Mouse (Mus musculus): ENCODE data around the gene Olfr782. TPM values are rescaled to one million over a fixed set of nuclear protein-coding genes. Genes with fewer than 3 reads are reported as not detected.

Gene Olfr782
- polyA plus RNA-seq (2012; rRNA removed; ENCODE audit: low replicate concordance), result not detected in 2 replicates

GRCm38 (mm10) chr10:129348550-129348949 lies at the start of gene Olfr782:
Gene Olfr782 (plus strand): TSS chr10:129348850.

GRCm38 (mm10) chr10:129317817-129318216 lies 30.8 kb upstream of the Olfr782 start, which contains the start of gene Olfr780:
Gene Olfr780 (plus strand): TSS chr10:129318117.

GRCm38 (mm10) chr10:129328554-129328953 lies 20.1 kb upstream of the Olfr782 start, which contains the start of gene Olfr781:
Gene Olfr781 (plus strand): TSS chr10:129328854.

GRCm38 (mm10) chr10:129383783-129384182 lies 35.1 kb downstream of the Olfr782 start, which contains the start of gene Olfr784:
Gene Olfr784 (plus strand): TSS chr10:129384083.

Other genes starting within 250 kb of the Olfr782 start
- not detected in 2 replicates for gene Olfr768, start 249.5 kb upstream of the Olfr782 start, polyA plus RNA-seq (2012; rRNA removed; ENCODE audit: low replicate concordance)
- not detected in 2 replicates for gene Olfr769, start 231.0 kb upstream of the Olfr782 start, polyA plus RNA-seq (2012; rRNA removed; ENCODE audit: low replicate concordance)
- gene Olfr770, start 209.9 kb upstream of the Olfr782 start, polyA plus RNA-seq (2012; rRNA removed; ENCODE audit: low replicate concordance), result not detected in 2 replicates
- not detected in 2 replicates for gene Olfr771, start 184.1 kb upstream of the Olfr782 start, polyA plus RNA-seq (2012; rRNA removed; ENCODE audit: low replicate concordance)
- not detected in 2 replicates for gene Olfr772, start 170.9 kb upstream of the Olfr782 start, polyA plus RNA-seq (2012; rRNA removed; ENCODE audit: low replicate concordance)
- not detected in 2 replicates for gene Olfr773, start 161.4 kb upstream of the Olfr782 start, polyA plus RNA-seq (2012; rRNA removed; ENCODE audit: low replicate concordance)
- not detected in 2 replicates for gene Olfr774, start 112.6 kb upstream of the Olfr782 start, polyA plus RNA-seq (2012; rRNA removed; ENCODE audit: low replicate concordance)
- not detected in 2 replicates for gene Olfr775, start 100.4 kb upstream of the Olfr782 start, polyA plus RNA-seq (2012; rRNA removed; ENCODE audit: low replicate concordance)
- gene Olfr776, start 89.7 kb upstream of the Olfr782 start, polyA plus RNA-seq (2012; rRNA removed; ENCODE audit: low replicate concordance), result not detected in 2 replicates
- gene Olfr777, start 77.4 kb upstream of the Olfr782 start, polyA plus RNA-seq (2012; rRNA removed; ENCODE audit: low replicate concordance), result not detected in 2 replicates
- gene Olfr780, start 30.7 kb upstream of the Olfr782 start, polyA plus RNA-seq (2012; rRNA removed; ENCODE audit: low replicate concordance), result not detected in 2 replicates
- gene Olfr781, start 20.0 kb upstream of the Olfr782 start, polyA plus RNA-seq (2012; rRNA removed; ENCODE audit: low replicate concordance), result not detected in 2 replicates
- gene Olfr784, start 35.2 kb downstream of the Olfr782 start, polyA plus RNA-seq (2012; rRNA removed; ENCODE audit: low replicate concordance), result not detected in 2 replicates
- not detected in 2 replicates for gene Olfr785, start 56.6 kb downstream of the Olfr782 start, polyA plus RNA-seq (2012; rRNA removed; ENCODE audit: low replicate concordance)
- gene Olfr786, start 78.5 kb downstream of the Olfr782 start, polyA plus RNA-seq (2012; rRNA removed; ENCODE audit: low replicate concordance), result not detected in 2 replicates
- not detected in 2 replicates for gene Olfr787, start 113.0 kb downstream of the Olfr782 start, polyA plus RNA-seq (2012; rRNA removed; ENCODE audit: low replicate concordance)
- not detected in 2 replicates for gene Olfr788, start 122.1 kb downstream of the Olfr782 start, polyA plus RNA-seq (2012; rRNA removed; ENCODE audit: low replicate concordance)
- gene Olfr789, start 135.9 kb downstream of the Olfr782 start, polyA plus RNA-seq (2012; rRNA removed; ENCODE audit: low replicate concordance), result not detected in 2 replicates
- not detected in 2 replicates for gene Olfr790, start 149.6 kb downstream of the Olfr782 start, polyA plus RNA-seq (2012; rRNA removed; ENCODE audit: low replicate concordance)
- gene Olfr791, start 172.9 kb downstream of the Olfr782 start, polyA plus RNA-seq (2012; rRNA removed; ENCODE audit: low replicate concordance), result not detected in 2 replicates
- gene Olfr792, start 190.3 kb downstream of the Olfr782 start, polyA plus RNA-seq (2012; rRNA removed; ENCODE audit: low replicate concordance), result not detected in 2 replicates
- gene Olfr794, start 218.8 kb downstream of the Olfr782 start, polyA plus RNA-seq (2012; rRNA removed; ENCODE audit: low replicate concordance), result not detected in 2 replicates

Measured in duodenum, adult 2 months (tissue).